Mouse (Mus musculus) ES-E14 (cell line): Measurements from ENCODE around the gene St6galnac3.

Experiments
- CHD2 ChIP-seq: IDR thresholded peaks from 2 replicates; pipeline ENCODE4 v1.6.1; 2014; ENCODE audit warnings: mild to moderate bottlenecking, low read depth, low read length, inconsistent platforms
- HCFC1 ChIP-seq: IDR thresholded peaks from 2 replicates; pipeline ENCODE4 v1.6.1; 2012; ENCODE audit warnings: low read length, inconsistent platforms, borderline replicate concordance; ENCODE audit not compliant: insufficient read depth
- MAFK ChIP-seq: IDR thresholded peaks from 2 replicates; pipeline ENCODE4 v1.6.1; 2014; ENCODE audit warnings: mild to moderate bottlenecking, low read depth, low read length, inconsistent platforms; ENCODE audit not compliant: insufficient read depth
- ZNF384 ChIP-seq: IDR thresholded peaks from 2 replicates; pipeline ENCODE4 v1.6.1; 2012; ENCODE audit warnings: low read depth, low read length, inconsistent platforms

DNA sequence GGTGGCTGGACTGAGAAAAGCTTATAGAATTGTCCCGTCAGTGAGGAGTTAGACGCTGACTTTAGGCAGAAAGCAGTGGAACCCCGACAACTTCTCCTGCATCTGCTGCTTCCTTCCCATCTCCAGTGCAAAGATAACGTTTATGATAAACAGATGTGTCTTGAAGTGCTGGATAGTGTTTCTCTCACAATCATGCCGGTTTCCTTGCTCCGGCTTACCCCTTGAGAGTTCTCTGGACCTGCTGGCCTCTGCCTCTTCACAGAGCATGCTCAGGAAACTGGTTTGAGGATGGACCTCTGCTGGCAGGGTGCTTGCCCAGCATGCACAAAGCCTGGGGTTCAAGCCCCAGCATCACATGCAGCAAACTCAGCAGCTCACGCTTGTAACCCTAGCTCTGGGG, 23.8 kb downstream of the St6galnac3 start:
- TF ChIP-seq ZNF384 (no peak), CHD2 (no peak), HCFC1 (no peak), MAFK (no peak)
